Mouse (Mus musculus): ENCODE measurements at regions not wholly inside any gene's neighbourhood (a gene's known extent, or its start where the extent isn't known, plus 50 kb on each side); places are given as distances from the start of the nearest gene placed in this dataset.
"Not testable (repeated sequence)": the region's sequence is repeated elsewhere in the genome, so short reads cannot be mapped to it uniquely, and the experiment has no call there.

DNA sequence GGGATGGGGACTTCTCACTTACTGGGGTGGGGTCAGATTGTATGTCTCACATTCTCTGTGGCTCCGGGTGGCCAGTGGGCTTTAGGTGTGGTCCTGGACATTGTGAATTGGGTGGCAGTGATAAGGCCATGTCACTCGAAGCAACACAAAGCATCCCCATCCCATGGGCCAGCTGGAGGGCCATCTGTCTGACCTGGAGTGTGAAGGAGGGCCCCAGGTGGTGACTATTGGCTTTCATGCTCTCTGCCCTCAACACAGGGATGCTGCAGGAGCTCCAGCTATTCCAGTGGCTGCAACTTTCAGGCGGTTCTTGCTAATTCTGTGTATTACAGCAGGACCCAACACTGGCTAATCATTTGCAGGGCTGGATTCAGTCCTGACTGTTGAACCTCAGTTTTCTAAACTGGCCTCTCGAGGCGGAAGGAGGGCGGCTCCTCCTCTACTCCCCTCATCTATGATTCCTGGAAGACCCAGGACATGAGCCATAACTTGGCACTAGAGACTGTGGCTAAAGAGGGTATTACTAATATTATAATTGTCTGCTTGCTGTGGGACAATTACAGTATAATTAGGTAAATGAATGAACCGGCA is 64.1 kb downstream of the 9530068E07Rik start:
- DNase-seq (ENCODE audit: low spot score) = no peak
- H3K4me2 ChIP-seq (ENCODE audit: low read length) = no peak overlapping the region
- ATAC-seq = no peak

DNA sequence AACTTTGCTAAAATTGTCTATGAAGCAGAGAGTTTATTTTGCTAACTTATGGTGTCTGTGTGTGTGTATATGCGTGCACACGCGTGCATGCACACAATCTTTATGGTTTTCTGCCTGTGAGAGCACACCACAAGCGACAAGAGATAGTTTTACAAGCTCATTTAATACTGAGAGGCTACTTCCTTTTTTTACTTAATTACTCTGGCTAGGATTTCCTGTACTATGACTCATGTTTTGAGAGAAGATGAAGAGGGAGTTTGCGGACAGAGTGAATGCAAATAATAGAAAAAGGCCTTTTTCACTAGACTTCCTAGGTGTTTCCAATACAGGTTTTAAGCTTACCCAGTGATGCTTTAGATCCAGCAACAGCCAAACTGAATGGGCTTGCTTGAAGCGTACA is 74.9 kb downstream of the 9530068E07Rik start:
- H3K36me3 ChIP-seq (ENCODE audit: control insufficient read depth, insufficient read depth, low read length); H3K4me1 ChIP-seq (ENCODE audit: control insufficient read depth, insufficient read depth, low read length); H3K4me3 ChIP-seq (ENCODE audit: low read depth, low read length); ATAC-seq; H3K27me3 ChIP-seq (replicated peaks; ENCODE audit: control insufficient read depth, insufficient read depth, low read length); H3K4me2 ChIP-seq (ENCODE audit: low read length); H3K27ac ChIP-seq (ENCODE audit: low read depth, low read length); H3K9me3 ChIP-seq (replicated peaks; ENCODE audit: control insufficient read depth, low read length); H3K9ac ChIP-seq (ENCODE audit: low read length); DNase-seq (ENCODE audit: low spot score): not testable (repeated sequence)
- 85% methylated on average over 6 of the region's 6 CpGs for whole genome bisulfite sequencing

More for the DNA sequence above, 64.1 kb downstream of the 9530068E07Rik start:
- WGBS = 75% methylated on average over 7 of the region's 7 CpGs
- Histone ChIP-seq H3K4me1 (ENCODE audit: control insufficient read depth, insufficient read depth, low read length) (no peaks in the 10 kb centered on the region), H3K36me3 (ENCODE audit: control insufficient read depth, insufficient read depth, low read length) (no peaks in the 10 kb centered on the region), H3K9ac (ENCODE audit: low read length) (no peak overlapping the region), H3K27ac (ENCODE audit: low read depth, low read length) (no peak overlapping the region), H3K4me3 (ENCODE audit: low read depth, low read length) (no peak overlapping the region), H3K9me3 (replicated peaks; ENCODE audit: control insufficient read depth, low read length) (no peaks in the 10 kb centered on the region), H3K27me3 (replicated peaks; ENCODE audit: control insufficient read depth, insufficient read depth, low read length) (no peaks in the 10 kb centered on the region)

DNA sequence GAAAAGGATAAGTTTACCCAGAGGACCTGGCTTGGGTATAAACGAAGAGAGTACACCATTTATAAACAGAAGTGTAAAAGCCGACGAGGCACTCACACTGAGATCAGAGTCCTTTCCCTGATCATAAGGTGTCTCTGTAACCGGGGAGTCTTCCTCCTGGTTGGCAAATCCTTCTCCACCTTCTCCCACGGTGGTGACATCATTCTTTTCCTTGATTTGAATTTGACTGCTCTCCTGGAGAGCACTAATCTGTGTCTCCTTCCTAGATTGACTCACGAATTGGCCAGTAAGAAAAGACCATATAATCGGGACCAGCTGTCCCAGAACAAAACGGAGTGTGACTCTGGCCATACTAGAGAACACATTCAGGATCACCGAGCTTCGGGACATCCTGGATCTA is 83.9 kb downstream of the 9530068E07Rik start:
- H3K27me3 ChIP-seq (replicated peaks; ENCODE audit: control insufficient read depth, insufficient read depth, low read length); H3K4me2 ChIP-seq (ENCODE audit: low read length); DNase-seq (ENCODE audit: low spot score); ATAC-seq; H3K4me3 ChIP-seq (ENCODE audit: low read depth, low read length); H3K27ac ChIP-seq (ENCODE audit: low read depth, low read length); H3K36me3 ChIP-seq (ENCODE audit: control insufficient read depth, insufficient read depth, low read length); H3K4me1 ChIP-seq (ENCODE audit: control insufficient read depth, insufficient read depth, low read length); H3K9me3 ChIP-seq (replicated peaks; ENCODE audit: control insufficient read depth, low read length); H3K9ac ChIP-seq (ENCODE audit: low read length): not testable (repeated sequence)
- WGBS = 69% methylated on average over 10 of the region's 10 CpGs

DNA sequence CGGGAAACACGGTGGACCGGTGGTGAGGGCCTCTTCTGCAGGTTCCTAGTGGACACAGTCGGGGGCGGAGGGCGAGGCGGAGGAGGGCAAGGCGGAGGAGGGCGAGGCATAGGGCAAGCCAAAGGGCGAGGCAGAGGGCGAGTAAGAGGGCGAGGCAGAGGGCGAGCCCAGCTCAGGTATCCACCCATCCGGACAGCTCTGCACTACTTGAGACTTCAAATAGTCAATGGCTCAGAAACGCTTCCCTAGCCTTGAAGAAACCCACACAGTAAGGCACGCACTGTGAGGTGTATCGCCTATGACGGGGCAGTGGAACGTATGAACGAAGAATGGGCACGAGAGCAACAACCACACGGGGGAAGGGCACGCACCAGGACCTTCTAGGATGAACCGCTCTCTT is 84.5 kb downstream of the 9530068E07Rik start:
- H3K36me3 ChIP-seq (ENCODE audit: control insufficient read depth, insufficient read depth, low read length); ATAC-seq; H3K4me1 ChIP-seq (ENCODE audit: control insufficient read depth, insufficient read depth, low read length); DNase-seq (ENCODE audit: low spot score); H3K27me3 ChIP-seq (replicated peaks; ENCODE audit: control insufficient read depth, insufficient read depth, low read length); H3K9ac ChIP-seq (ENCODE audit: low read length); H3K4me3 ChIP-seq (ENCODE audit: low read depth, low read length); H3K27ac ChIP-seq (ENCODE audit: low read depth, low read length); H3K9me3 ChIP-seq (replicated peaks; ENCODE audit: control insufficient read depth, low read length); H3K4me2 ChIP-seq (ENCODE audit: low read length): not testable (repeated sequence)
- WGBS = 93% methylated on average over 24 of the region's 24 CpGs

DNA sequence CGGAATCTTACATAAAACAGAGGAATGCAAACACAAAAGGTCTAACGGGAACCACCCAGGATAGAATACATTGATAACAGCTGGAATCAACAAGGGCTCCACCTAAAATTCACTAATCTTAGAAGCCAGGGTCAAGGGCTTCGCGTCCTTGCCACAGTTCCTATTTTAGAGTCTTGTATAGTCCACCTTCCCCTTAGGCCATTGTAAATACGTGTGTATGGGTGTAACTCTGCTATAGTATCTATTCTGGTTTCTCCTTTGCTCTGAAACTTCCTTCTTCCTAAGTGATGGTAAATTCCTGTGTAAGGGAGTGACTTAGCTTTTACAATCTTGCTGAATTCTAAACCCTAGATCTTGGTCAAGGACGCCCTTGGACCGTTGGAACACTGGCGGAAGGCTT is 87.3 kb downstream of the 9530068E07Rik start:
- H3K4me2 ChIP-seq (ENCODE audit: low read length); H3K4me3 ChIP-seq (ENCODE audit: low read depth, low read length); H3K27me3 ChIP-seq (replicated peaks; ENCODE audit: control insufficient read depth, insufficient read depth, low read length); DNase-seq (ENCODE audit: low spot score); H3K36me3 ChIP-seq (ENCODE audit: control insufficient read depth, insufficient read depth, low read length); H3K27ac ChIP-seq (ENCODE audit: low read depth, low read length); H3K4me1 ChIP-seq (ENCODE audit: control insufficient read depth, insufficient read depth, low read length); ATAC-seq; H3K9ac ChIP-seq (ENCODE audit: low read length); H3K9me3 ChIP-seq (replicated peaks; ENCODE audit: control insufficient read depth, low read length): not testable (repeated sequence)
- WGBS = 94% methylated on average over 6 of the region's 8 CpGs

DNA sequence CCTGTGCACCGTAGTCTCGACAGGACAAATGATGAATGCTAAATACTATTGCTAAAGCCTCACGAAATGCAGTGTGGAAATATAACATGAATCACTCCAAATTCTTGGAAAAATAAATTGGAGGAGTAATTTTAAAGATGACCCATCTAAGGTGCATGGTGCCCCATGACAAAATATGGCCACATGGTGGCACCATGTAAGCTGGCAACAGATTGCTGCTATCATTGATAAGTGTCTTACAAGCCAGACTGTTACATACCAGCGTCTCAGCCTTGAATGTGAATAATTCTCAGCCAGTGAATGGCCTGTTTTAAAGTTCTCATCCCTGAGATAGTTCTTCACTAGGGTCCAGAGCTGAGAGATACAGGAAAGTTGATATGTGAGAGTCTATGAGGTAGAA is 92.3 kb downstream of the 9530068E07Rik start:
- not testable (repeated sequence) for ATAC-seq; DNase-seq (ENCODE audit: low spot score); H3K4me2 ChIP-seq (ENCODE audit: low read length); H3K4me3 ChIP-seq (ENCODE audit: low read depth, low read length); H3K9ac ChIP-seq (ENCODE audit: low read length); H3K4me1 ChIP-seq (ENCODE audit: control insufficient read depth, insufficient read depth, low read length); H3K9me3 ChIP-seq (replicated peaks; ENCODE audit: control insufficient read depth, low read length); H3K27me3 ChIP-seq (replicated peaks; ENCODE audit: control insufficient read depth, insufficient read depth, low read length); H3K27ac ChIP-seq (ENCODE audit: low read depth, low read length); H3K36me3 ChIP-seq (ENCODE audit: control insufficient read depth, insufficient read depth, low read length)
- 66% methylated on average over 4 of the region's 4 CpGs for WGBS

GRCm38 (mm10) chr11:52493336-52493735 is 97.1 kb downstream of the 9530068E07Rik start:
- Histone ChIP-seq H3K9ac (ENCODE audit: low read length) (no peak overlapping the region), H3K27me3 (replicated peaks; ENCODE audit: control insufficient read depth, insufficient read depth, low read length) (no peaks in the 10 kb centered on the region), H3K27ac (ENCODE audit: low read depth, low read length) (no peak overlapping the region), H3K4me3 (ENCODE audit: low read depth, low read length) (no peak overlapping the region), H3K9me3 (replicated peaks; ENCODE audit: control insufficient read depth, low read length) (no peaks in the 10 kb centered on the region), H3K36me3 (ENCODE audit: control insufficient read depth, insufficient read depth, low read length) (no peaks in the 10 kb centered on the region), H3K4me1 (ENCODE audit: control insufficient read depth, insufficient read depth, low read length) (no peaks in the 10 kb centered on the region), H3K4me2 (ENCODE audit: low read length) (no peak overlapping the region)
- DNase-seq (ENCODE audit: low spot score) (no peak), ATAC-seq (no peak)
- 87% methylated on average over 6 of the region's 6 CpGs for WGBS

DNA sequence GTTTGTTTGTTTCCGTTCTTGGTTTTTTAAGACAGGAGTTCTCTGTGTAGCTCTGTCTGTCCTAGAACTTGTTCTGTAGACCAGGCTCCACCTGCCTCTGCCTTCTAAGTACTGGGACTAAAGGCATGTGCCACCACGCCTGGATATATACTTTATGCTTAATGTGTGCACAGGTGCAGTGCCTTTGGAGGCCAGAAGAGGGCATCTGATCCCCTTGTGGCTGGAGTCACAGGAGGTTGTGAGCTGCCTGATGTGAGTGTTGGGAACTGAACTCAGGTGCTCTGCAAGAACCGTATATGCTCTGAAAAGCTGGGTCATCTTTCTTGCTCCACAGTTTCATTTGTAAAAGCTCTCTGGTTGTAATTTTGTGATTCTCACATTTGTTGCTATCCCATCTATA is 100.7 kb downstream of the 9530068E07Rik start:
- Histone ChIP-seq H3K27ac (ENCODE audit: low read depth, low read length) (no peak overlapping the region), H3K9me3 (replicated peaks; ENCODE audit: control insufficient read depth, low read length) (no peaks in the 10 kb centered on the region), H3K27me3 (replicated peaks; ENCODE audit: control insufficient read depth, insufficient read depth, low read length) (no peaks in the 10 kb centered on the region), H3K4me2 (ENCODE audit: low read length) (no peak overlapping the region), H3K4me1 (ENCODE audit: control insufficient read depth, insufficient read depth, low read length) (no peaks in the 10 kb centered on the region), H3K4me3 (ENCODE audit: low read depth, low read length) (no peak overlapping the region), H3K9ac (ENCODE audit: low read length) (no peak overlapping the region), H3K36me3 (ENCODE audit: control insufficient read depth, insufficient read depth, low read length) (no peaks in the 10 kb centered on the region)
- no peak for ATAC-seq
- WGBS = 94% methylated on average over 3 of the region's 3 CpGs
- DNase-seq (ENCODE audit: low spot score) = no peak

DNA sequence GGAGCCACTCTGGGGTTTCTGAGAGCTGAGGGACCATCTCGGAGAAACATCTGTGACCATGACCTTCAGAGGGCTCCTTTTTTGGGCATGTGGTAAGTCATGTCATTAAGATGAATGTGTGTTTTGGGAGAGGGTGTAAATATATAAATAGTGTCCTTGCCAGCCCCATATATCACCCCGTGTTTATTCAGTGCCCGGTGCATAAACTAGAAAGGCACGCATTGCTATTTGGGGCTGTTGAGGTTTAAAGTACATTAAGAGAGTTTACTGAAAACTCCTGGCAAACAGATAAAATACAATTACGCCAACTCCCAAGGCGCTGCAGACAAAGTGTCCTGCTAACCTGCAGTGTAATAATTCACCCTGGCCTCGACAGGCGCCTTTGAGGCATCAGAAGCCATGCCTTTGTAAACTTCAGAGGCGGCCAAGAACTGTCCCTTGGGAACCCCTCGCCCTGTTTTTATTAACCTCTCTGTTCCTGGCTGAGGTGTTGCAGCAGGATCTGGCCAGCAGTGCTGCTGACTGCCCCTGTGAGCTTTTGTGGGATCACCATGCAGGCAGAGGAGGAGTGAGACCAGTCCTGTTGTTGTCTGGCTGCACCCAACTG is 106.6 kb downstream of the 9530068E07Rik start:
- H3K36me3 ChIP-seq (ENCODE audit: control insufficient read depth, insufficient read depth, low read length) = no peaks in the 10 kb centered on the region
- no peak overlapping the region for H3K9ac ChIP-seq (ENCODE audit: low read length)
- no peak overlapping the region for H3K4me3 ChIP-seq (ENCODE audit: low read depth, low read length)
- no peak for ATAC-seq
- DNase-seq (ENCODE audit: low spot score) = no peak
- no peak overlapping the region for H3K27ac ChIP-seq (ENCODE audit: low read depth, low read length)
- H3K9me3 ChIP-seq (replicated peaks; ENCODE audit: control insufficient read depth, low read length) = no peaks in the 10 kb centered on the region
- no peaks in the 10 kb centered on the region for H3K4me1 ChIP-seq (ENCODE audit: control insufficient read depth, insufficient read depth, low read length)
- no peaks in the 10 kb centered on the region for H3K27me3 ChIP-seq (replicated peaks; ENCODE audit: control insufficient read depth, insufficient read depth, low read length)
- no peak overlapping the region for H3K4me2 ChIP-seq (ENCODE audit: low read length)
- WGBS = 81% methylated on average over 10 of the region's 10 CpGs
